Mouse (Mus musculus) liver, embryonic 14.5 days (tissue): ENCODE measurements at regions not wholly inside any gene's neighbourhood (a gene's known extent, or its start where the extent isn't known, plus 50 kb on each side); places are given as distances from the start of the nearest gene placed in this dataset.

ENCODE experiments used
- CTCF ChIP-seq: IDR thresholded peaks from 2 replicates; pipeline ENCODE4 v1.5.1; 2016; ENCODE audit warnings: antibody characterized with exemption, low read depth, control low read depth
- EP300 ChIP-seq: IDR thresholded peaks from 2 replicates; pipeline ENCODE4 v1.6.1; 2016; ENCODE audit warnings: antibody characterized with exemption, low read depth

GRCm38 (mm10) chr7:135848833-135849232 is 132.7 kb upstream of the Mki67 start:
- TF ChIP-seq EP300 = no peak
- TF ChIP-seq CTCF = no peak
